Mouse (Mus musculus) G1E (cell line): ENCODE data around the gene Gal3st4.

Experiments used
- CTCF ChIP-seq: IDR thresholded peaks from 2 replicates; pipeline ENCODE4 v1.5.1; 2012; ENCODE audit warnings: low read depth, low read length, inconsistent platforms, mixed read lengths
- GATA1 ChIP-seq: IDR thresholded peaks from 2 replicates; pipeline ENCODE4 v1.6.1; 2012; ENCODE audit warnings: borderline replicate concordance, low read length, inconsistent platforms, mixed read lengths
- POLR2AphosphoS5 ChIP-seq: IDR thresholded peaks from 2 replicates; pipeline ENCODE4 v1.6.1; 2012; ENCODE audit warnings: low read depth, low read length, inconsistent platforms; ENCODE audit not compliant: insufficient replicate concordance

- TF ChIP-seq CTCF (no peak), GATA1 (no peak), POLR2AphosphoS5 (no peak)
Measured at GRCm38 (mm10) chr5:138225700-138226099, 46.9 kb downstream of the Gal3st4 start, which contains the start of gene Nxpe5.
